Mouse (Mus musculus) neutrophil, adult 5-6 weeks (primary cell): Measurements from ENCODE around the gene 2010109A12Rik. TPM values are rescaled to one million over a fixed set of nuclear protein-coding genes. Genes with fewer than 3 reads are reported as not detected.

Source experiments
- total RNA-seq: library from RNA; stranded (forward); fragments of 200-1000 nt; gene quantifications from 2 replicates; pipeline ENCODE4 v1.2.3, GENCODE M21; 2017

The 2010109A12Rik gene
- total RNA-seq, 1 experiment from 2014 or later, result 7.2 TPM

Other genes starting within 250 kb of the 2010109A12Rik start
- gene Sowahb, start 161.5 kb upstream of the 2010109A12Rik start, total RNA-seq, result 0.12 and 0.23 TPM in 2 replicates
- 42.7 and 45.7 TPM in 2 replicates for gene Sept11, start 113.1 kb upstream of the 2010109A12Rik start, total RNA-seq
- 202 and 220 TPM in 2 replicates for gene Ccni, start within 50 bp of the 2010109A12Rik start, total RNA-seq
- gene Ccng2, start 60.7 kb downstream of the 2010109A12Rik start, total RNA-seq, result 136 and 150 TPM in 2 replicates